Mouse (Mus musculus) midbrain, postnatal 0 days (tissue): ENCODE results near the gene Cnot2. TPM values are rescaled to one million over a fixed set of nuclear protein-coding genes. Genes with fewer than 3 reads are reported as not detected.
"Not testable (repeated sequence)": the region's sequence is repeated elsewhere in the genome, so short reads cannot be mapped to it uniquely, and the experiment has no call there.

Source experiments
- ATAC-seq: fragments of 200-750 bp; cut with Nextera tagmentation; 2 replicates; pipeline ENCODE4 v1.8.0; 2017; ENCODE audit warnings: moderate number of reproducible peaks, mild to moderate bottlenecking, moderate TSS enrichment, moderate library complexity; ENCODE audit not compliant: low FRiP score
- DNase-seq: peaks from one replicate; pipeline ENCODE4 v3.0.0-alpha.2; 2015; ENCODE audit warnings: low spot score
- H3K27ac ChIP-seq: fragments of 300-500 bp; sonication (generic); 2 replicates; pipeline ENCODE4 v1.5.1; 2014; ENCODE audit warnings: low read depth, mild to moderate bottlenecking, low read length, mixed read lengths
- H3K27me3 ChIP-seq: fragments of 300-500 bp; sonication (generic); 2 replicates; pipeline ENCODE4 v1.6.1; 2014; ENCODE audit warnings: low read length, control low read depth, mixed read lengths; ENCODE audit not compliant: insufficient read depth
- H3K36me3 ChIP-seq: fragments of 300-500 bp; sonication (generic); 2 replicates; pipeline ENCODE4 v1.6.1; 2014; ENCODE audit warnings: low read length, control low read depth, mixed read lengths; ENCODE audit not compliant: insufficient read depth
- H3K4me1 ChIP-seq: fragments of 300-500 bp; sonication (generic); 2 replicates; pipeline ENCODE4 v1.6.1; 2014; ENCODE audit warnings: mild to moderate bottlenecking, control low read depth, antibody characterized with exemption, low read length, mixed read lengths; ENCODE audit not compliant: insufficient read depth
- H3K4me2 ChIP-seq: fragments of 300-500 bp; sonication (generic); 2 replicates; pipeline ENCODE4 v1.6.1; 2014; ENCODE audit warnings: low read depth, mild to moderate bottlenecking, low read length, mixed read lengths; ENCODE audit not compliant: poor library complexity, severe bottlenecking
- H3K4me3 ChIP-seq: fragments of 300-500 bp; sonication (generic); 2 replicates; pipeline ENCODE4 v1.5.1; 2014; ENCODE audit warnings: low read depth, mild to moderate bottlenecking, low read length, moderate library complexity
- H3K9ac ChIP-seq: fragments of 300-500 bp; sonication (generic); replicated peaks from 2 replicates; pipeline ENCODE4 v1.6.1; 2014; ENCODE audit warnings: mild to moderate bottlenecking, low read length, moderate library complexity, mixed read lengths; ENCODE audit not compliant: poor library complexity, severe bottlenecking
- H3K9me3 ChIP-seq: fragments of 300-500 bp; sonication (generic); 2 replicates; pipeline ENCODE4 v1.6.1; 2016; ENCODE audit warnings: low read length, control low read depth
- CTCF ChIP-seq: IDR thresholded peaks from 2 replicates; pipeline ENCODE4 v1.5.1; 2016; ENCODE audit warnings: antibody characterized with exemption, mild to moderate bottlenecking
- WGBS: fragments of 180-500 bp; shearing (Covaris S2); extraction: QIAGEN DNeasy Blood & Tissue Kit; methylation state at CpG from one replicate; pipeline ENCODE4 v1.1.7; 2014; 5-methylcytosine and 5-hydroxymethylcytosine counted together
- polyA plus RNA-seq: library from polyadenylated mRNA; unstranded; fragments of >200 nt; fragmentation: Nextera tagmentation; extraction: Ambion mirVana; gene quantifications from 2 replicates; pipeline ENCODE4 v1.2.1, GENCODE M21; 2015
- total RNA-seq: library from RNA; depleted of rRNA; stranded (reverse); fragments of >200 nt; gene quantifications from 2 replicates; pipeline ENCODE4 v1.2.3, GENCODE M21; 2014; rRNA removed

Gene Cnot2
- total RNA-seq = 80.2 and 83.1 TPM in 2 replicates
- 62.4 and 65.5 TPM in 2 replicates for polyA plus RNA-seq

DNA sequence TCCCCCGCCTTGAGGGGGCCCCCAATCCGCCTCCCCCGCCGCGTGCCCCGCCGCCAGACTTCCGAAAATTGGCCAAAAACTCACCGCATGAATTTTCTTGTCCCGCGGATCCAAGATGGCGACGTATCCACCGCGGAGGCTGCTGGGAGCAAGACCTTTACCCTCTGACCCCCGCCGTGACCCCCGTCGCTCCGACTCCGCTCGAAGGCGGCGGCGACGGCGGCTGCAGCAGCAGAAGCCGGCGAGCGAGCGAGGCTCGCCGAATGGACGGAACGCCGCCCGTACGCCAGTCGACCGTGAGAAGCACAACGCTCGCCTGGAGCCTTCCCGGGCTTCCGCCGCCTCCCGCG, at the start of gene Cnot2:
TSS of gene Cnot2 (minus strand) at position 143 of the 350 bp plus-strand sequence.
- peak within 1 kb of the TSS; percentile 97 for H3K9ac ChIP-seq
- H3K9me3 ChIP-seq = no peaks in the 10 kb centered on the region
- no peak for TF ChIP-seq CTCF
- H3K27ac ChIP-seq = peak within 1 kb of the TSS; percentile 98
- H3K4me2 ChIP-seq = peak within 1 kb of the TSS; percentile 83
- DNase-seq = peak; percentile 94
- under 1% methylated on average over 36 of the region's 47 CpGs for WGBS
- peak; percentile 93 for ATAC-seq
- peak within 1 kb of the TSS; percentile 97 for H3K4me3 ChIP-seq
- peaks cover 3% of the 10 kb centered on the region; the same call in 1 of the 2 replicates for H3K4me1 ChIP-seq
- no peaks in the 10 kb centered on the region for H3K27me3 ChIP-seq
- H3K36me3 ChIP-seq = peaks cover 16% of the 10 kb centered on the region; the same call in 1 of the 2 replicates

GRCm38 (mm10) chr10:116628926-116629325, 47.6 kb upstream of the Cnot2 start:
- H3K36me3 ChIP-seq = no peaks in the 10 kb centered on the region
- DNase-seq (no peak), ATAC-seq (no peak)
- no peak for TF ChIP-seq CTCF
- H3K9ac ChIP-seq = no peak overlapping the region
- 80% methylated on average over 5 of the region's 5 CpGs for WGBS
- no peak overlapping the region for H3K4me2 ChIP-seq
- H3K9me3 ChIP-seq = no peaks in the 10 kb centered on the region
- no peak overlapping the region for H3K4me3 ChIP-seq
- no peaks in the 10 kb centered on the region for H3K4me1 ChIP-seq
- no peaks in the 10 kb centered on the region for H3K27me3 ChIP-seq
- no peak overlapping the region for H3K27ac ChIP-seq

- H3K36me3 ChIP-seq = no peaks in the 10 kb centered on the region
- no peak for DNase-seq
Measured at GRCm38 (mm10) chr10:116626009-116626408, 44.7 kb upstream of the Cnot2 start.

GRCm38 (mm10) chr10:116613250-116613649, 31.9 kb upstream of the Cnot2 start:
- not testable (repeated sequence) for H3K27ac ChIP-seq, H3K4me2 ChIP-seq, H3K36me3 ChIP-seq, DNase-seq, H3K9me3 ChIP-seq, H3K9ac ChIP-seq, ATAC-seq, H3K27me3 ChIP-seq, H3K4me3 ChIP-seq, H3K4me1 ChIP-seq
- TF ChIP-seq CTCF = peak; percentile 7; the same call in 1 of the 2 replicates
- 91% methylated on average over 8 of the region's 10 CpGs for WGBS

More at GRCm38 (mm10) chr10:116626009-116626408, 44.7 kb upstream of the Cnot2 start:
- H3K4me3 ChIP-seq = no peak overlapping the region
- no peak for TF ChIP-seq CTCF
- no peak overlapping the region for H3K4me2 ChIP-seq
- H3K9me3 ChIP-seq = no peaks in the 10 kb centered on the region
- H3K27ac ChIP-seq = no peak overlapping the region
- whole genome bisulfite sequencing = 87% methylated on average over 1 of the region's 1 CpGs
- no peaks in the 10 kb centered on the region for H3K27me3 ChIP-seq
- no peak for ATAC-seq
- no peaks in the 10 kb centered on the region for H3K4me1 ChIP-seq
- H3K9ac ChIP-seq = no peak overlapping the region

DNA sequence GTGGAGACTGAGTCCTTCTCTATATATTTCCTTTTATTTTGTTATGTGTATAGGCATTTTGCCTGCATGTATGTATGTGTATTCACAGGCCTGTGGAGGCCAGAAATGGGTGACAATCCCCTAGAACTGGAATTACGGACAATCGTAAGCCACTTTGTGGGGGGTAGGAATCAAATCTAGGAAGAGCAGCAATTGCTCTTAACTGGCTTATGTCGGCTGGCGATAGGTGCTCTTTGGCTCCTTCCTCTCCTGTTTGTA, 23.5 kb upstream of the Cnot2 start:
- H3K4me1 ChIP-seq = no peaks in the 10 kb centered on the region
- no peak overlapping the region for H3K9ac ChIP-seq
- ATAC-seq (no peak), DNase-seq (no peak)
- no peak overlapping the region for H3K27ac ChIP-seq
- no peak overlapping the region for H3K4me3 ChIP-seq
- no peaks in the 10 kb centered on the region for H3K36me3 ChIP-seq
- no peaks in the 10 kb centered on the region for H3K27me3 ChIP-seq
- whole genome bisulfite sequencing = 93% methylated on average over 4 of the region's 4 CpGs
- H3K4me2 ChIP-seq = no peak overlapping the region
- TF ChIP-seq CTCF = no peak
- no peaks in the 10 kb centered on the region for H3K9me3 ChIP-seq

DNA sequence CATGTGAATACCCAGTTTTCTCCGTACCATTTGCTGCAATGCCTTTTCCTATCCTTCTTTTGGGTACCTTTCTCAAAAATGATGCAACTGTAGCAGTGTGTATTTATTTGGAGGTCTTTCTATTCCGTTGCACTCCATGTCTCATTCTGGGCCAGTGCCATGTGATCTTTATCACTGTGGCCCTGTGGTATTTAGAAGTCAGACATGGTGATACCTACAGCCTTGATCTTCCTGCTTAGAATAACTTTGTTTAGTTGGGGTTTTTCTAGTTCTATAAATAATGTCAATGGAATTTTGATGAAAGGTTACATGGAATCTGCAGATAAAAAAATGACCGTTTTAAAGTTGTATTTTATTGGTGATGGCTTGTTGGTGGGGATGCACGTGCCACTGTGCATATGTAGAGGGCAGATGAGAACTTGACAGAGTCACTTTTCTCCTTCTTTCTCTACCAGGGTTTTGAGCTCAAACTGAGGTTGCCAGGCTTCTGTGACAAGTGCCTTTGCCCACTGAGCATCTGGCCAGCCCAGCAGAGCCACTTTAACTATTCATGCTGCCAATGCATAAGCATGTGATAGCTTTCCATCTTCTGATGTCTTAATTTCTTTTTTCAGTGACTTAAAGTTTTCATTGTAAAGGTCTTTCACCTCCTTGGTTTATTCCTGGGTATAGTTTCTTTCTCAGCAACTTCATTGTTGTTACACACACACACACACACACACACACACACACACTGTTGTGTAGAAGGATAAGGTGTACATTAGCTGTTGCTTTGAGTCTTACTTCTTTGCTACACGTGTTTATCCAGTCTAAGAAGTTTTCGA, 23.0 kb upstream of the Cnot2 start:
- ATAC-seq (no peak), DNase-seq (no peak)
- no peaks in the 10 kb centered on the region for H3K36me3 ChIP-seq
- no peaks in the 10 kb centered on the region for H3K9me3 ChIP-seq
- H3K27ac ChIP-seq = no peak overlapping the region
- 87% methylated on average over 6 of the region's 6 CpGs for WGBS
- H3K9ac ChIP-seq = no peak overlapping the region
- no peak overlapping the region for H3K4me3 ChIP-seq
- no peak for TF ChIP-seq CTCF
- H3K27me3 ChIP-seq = no peaks in the 10 kb centered on the region
- no peaks in the 10 kb centered on the region for H3K4me1 ChIP-seq
- no peak overlapping the region for H3K4me2 ChIP-seq
